Comparison of ENCODE assay signal across 29 mouse cellular contexts in genomic region chr11:60011516-60011915, GRCm38 (mm10). TPM values are rescaled to one million over a fixed set of nuclear protein-coding genes. Genes with fewer than 3 reads are reported as not detected.
DNase-seq lines count a peak whose midpoint lies in the region; ATAC-seq and TF ChIP-seq lines count a peak whose summit lies in the region.
"Had no signal": no experiment of that assay in that cellular context is flagged by ENCODE, and none has a peak within 500 bp of the region (broad histone marks: within the 10 kb centered on the region; RNA-seq: fewer than 3 reads in every experiment).

No protein-coding gene starts in this region.

- H3K9ac ChIP-seq in heart, embryonic 13.5 days, result 0 out of 2 replicates have a peak overlapping the region, but pooled peaks have one; percentile 33
- H3K9ac ChIP-seq in liver, adult 2 months (ENCODE audit: low read depth, low read length), result no peak overlapping the region
- H3K9ac ChIP-seq in liver, postnatal 0 days (replicated peaks), result no peak overlapping the region
- H3K9ac ChIP-seq: forebrain, embryonic 13.5 days; hindbrain, embryonic 13.5 days; intestine, embryonic 15.5 days had no signal

- H3K4me3 ChIP-seq in gastrocnemius, adult 2 months, result no peak overlapping the region
- H3K4me3 ChIP-seq in heart, embryonic 13.5 days, result no peak overlapping the region
- H3K4me3 ChIP-seq in liver, adult 2 months (ENCODE audit: insufficient read depth, low read depth, low read length), result no peak overlapping the region
- no peak overlapping the region for H3K4me3 ChIP-seq in liver, postnatal 0 days (ENCODE audit: low read depth, low read length)
- H3K4me3 ChIP-seq: forebrain, embryonic 10.5 days; forebrain, embryonic 13.5 days; heart, adult 2 months; hindbrain, embryonic 10.5 days; hindbrain, embryonic 13.5 days; intestine, embryonic 15.5 days had no signal

- H3K27me3 ChIP-seq in heart, embryonic 13.5 days (replicated peaks), result no peaks in the 10 kb centered on the region
- no peaks in the 10 kb centered on the region for H3K27me3 ChIP-seq in liver, adult 2 months (ENCODE audit: control insufficient read depth, insufficient read depth, low read length)
- H3K27me3 ChIP-seq in liver, postnatal 0 days (ENCODE audit: insufficient read depth, low read length), result no peaks in the 10 kb centered on the region
- H3K27me3 ChIP-seq: forebrain, embryonic 13.5 days; hindbrain, embryonic 13.5 days; intestine, embryonic 15.5 days had no signal

- 66% methylated on average over 3 of the region's 3 CpGs for WGBS in heart, embryonic 13.5 days
- 61% methylated on average over 3 of the region's 3 CpGs for WGBS in liver, adult 2 months
- WGBS in liver, postnatal 0 days (ENCODE audit: insufficient replicate concordance), result 61% methylated on average over 3 of the region's 3 CpGs

- no peaks in the 10 kb centered on the region for H3K9me3 ChIP-seq in heart, embryonic 13.5 days
- no peaks in the 10 kb centered on the region for H3K9me3 ChIP-seq in liver, postnatal 0 days (ENCODE audit: low read length)
- H3K9me3 ChIP-seq: forebrain, embryonic 10.5 days; forebrain, embryonic 13.5 days; G1E; hindbrain, embryonic 10.5 days; hindbrain, embryonic 13.5 days; intestine, embryonic 15.5 days had no signal

- DNase-seq in gastrocnemius, adult 2 months, result peak; percentile 56
- no peak for DNase-seq in gastrocnemius, postnatal 4 days (ENCODE audit: low spot score in 2 of 2)
- DNase-seq in heart, postnatal 4 days, result no peak
- DNase-seq in liver, adult 2 months (ENCODE audit: extremely low read depth, low read depth, low spot score), result peak; percentile 61
- no peak for DNase-seq in liver, postnatal 0 days
- peak; percentile 24 for DNase-seq in brain, embryonic 14.5 days (ENCODE audit: low read depth)
- no peak for DNase-seq in cerebellum, adult 18-20 months
- DNase-seq: adrenal gland, postnatal 10 days; adrenal gland, postnatal 36 days; B cell, adult 2 months; cerebellum, adult 11-12 months; cerebellum, adult 9-10 months; cerebellum, postnatal 14 days; gastrocnemius, postnatal 10 days; heart, adult 2 months; heart, postnatal 14 days; kidney, adult 11 months; kidney, adult 8-10 months had no signal

- TF ChIP-seq POLR2A in liver, adult 2 months (IDR thresholded peaks at IDR 0.05; ENCODE audit: extremely low read depth, insufficient read depth, low read length), result no peak
- no peak for TF ChIP-seq POLR2A in brain, embryonic 14.5 days (IDR thresholded peaks at IDR 0.05; ENCODE audit: borderline replicate concordance, extremely low read depth, insufficient read depth, insufficient read length, poor library complexity, severe bottlenecking)

- H3K27ac ChIP-seq in gastrocnemius, adult 2 months, result peak overlapping the region; percentile 57
- H3K27ac ChIP-seq in heart, embryonic 13.5 days (replicated peaks), result no peak overlapping the region
- H3K27ac ChIP-seq in liver, adult 2 months (replicated peaks; ENCODE audit: insufficient read depth, low read depth, low read length), result no peak overlapping the region
- H3K27ac ChIP-seq in liver, postnatal 0 days (ENCODE audit: low read depth), result no peak overlapping the region
- H3K27ac ChIP-seq: forebrain, embryonic 10.5 days; forebrain, embryonic 13.5 days; heart, adult 2 months; hindbrain, embryonic 10.5 days; hindbrain, embryonic 13.5 days; intestine, embryonic 15.5 days had no signal

- ATAC-seq in heart, embryonic 13.5 days (ENCODE audit: extremely low read depth, insufficient number of reproducible peaks, low FRiP score, low TSS enrichment), result no peak
- ATAC-seq in liver, postnatal 0 days, result no peak
- ATAC-seq: forebrain, embryonic 13.5 days; forebrain, embryonic 16.5 days; hindbrain, embryonic 16.5 days; intestine, embryonic 15.5 days; Patski had no signal

- H3K4me1 ChIP-seq in heart, embryonic 13.5 days, result 0 out of 2 replicates have a peak, but pooled peaks cover 10% of the 10 kb centered on the region
- H3K4me1 ChIP-seq in liver, adult 2 months (ENCODE audit: control insufficient read depth, insufficient read depth, low read length), result peaks cover 16% of the 10 kb centered on the region; the same call in 1 of the 2 replicates
- H3K4me1 ChIP-seq in liver, postnatal 0 days (ENCODE audit: insufficient read depth), result peaks cover 2% of the 10 kb centered on the region; the same call in 1 of the 2 replicates
- H3K4me1 ChIP-seq: intestine, embryonic 15.5 days had no signal

- no peaks in the 10 kb centered on the region for H3K36me3 ChIP-seq in heart, embryonic 13.5 days
- H3K36me3 ChIP-seq in liver, adult 2 months (ENCODE audit: control insufficient read depth, insufficient read depth, low read length), result peaks cover 2% of the 10 kb centered on the region; the same call in 1 of the 2 replicates
- no peaks in the 10 kb centered on the region for H3K36me3 ChIP-seq in liver, postnatal 0 days (replicated peaks; ENCODE audit: insufficient read depth, low read length)
- H3K36me3 ChIP-seq: forebrain, embryonic 10.5 days; G1E; hindbrain, embryonic 10.5 days; hindbrain, embryonic 13.5 days; intestine, embryonic 15.5 days had no signal

- TF ChIP-seq EP300 in liver, postnatal 0 days (IDR thresholded peaks at IDR 0.05; ENCODE audit: low read depth), result no peak

- H3K79me2 ChIP-seq in liver, adult 2 months (ENCODE audit: control insufficient read depth, insufficient read depth, low read length), result peaks cover 40% of the 10 kb centered on the region

- intact Hi-C loops in gastrocnemius, adult 2 months (cut with DNase I), result no loop called here

- no peak for TF ChIP-seq CTCF in gastrocnemius, adult 2 months (IDR thresholded peaks at IDR 0.05)
- TF ChIP-seq CTCF in liver, adult 2 months (IDR thresholded peaks at IDR 0.05; ENCODE audit: low read depth, low read length), result no peak
- no peak for TF ChIP-seq CTCF in liver, postnatal 0 days (IDR thresholded peaks at IDR 0.05; ENCODE audit: low read depth)
- TF ChIP-seq CTCF in brain, embryonic 14.5 days (IDR thresholded peaks at IDR 0.05; ENCODE audit: borderline replicate concordance, extremely low read depth, insufficient read depth, insufficient read length), result no peak

- H3K4me2 ChIP-seq in heart, embryonic 13.5 days, result no peak overlapping the region
- H3K4me2 ChIP-seq in liver, postnatal 0 days (ENCODE audit: low read depth, low read length), result no peak overlapping the region
- H3K4me2 ChIP-seq: forebrain, embryonic 13.5 days; heart, embryonic 11.5 days; hindbrain, embryonic 13.5 days; intestine, embryonic 15.5 days had no signal

RNA-seq across cellular contexts. Expression of gene Pemt, which starts 34.8 kb away (rescaled TPM):
- 1 to 10 TPM; 3.4 to 3.5 TPM for total RNA-seq in gastrocnemius, adult 2 months (2021)
- total RNA-seq in gastrocnemius, postnatal 4 days (2021), result 1 to 10 TPM; 5.9 to 7.7 TPM
- 12.8 and 13.7 TPM in 2 replicates for polyA plus RNA-seq in heart, embryonic 13.5 days (2015; fragmentation: Nextera tagmentation; extraction: Ambion mirVana)
- total RNA-seq in heart, postnatal 4 days (2021), result 1 to 10 TPM; 2.3 to 2.9 TPM
- total RNA-seq in liver, adult 2 months (2014; rRNA removed), result 432 and 472 TPM in 2 replicates
- 1,369 and 1,396 TPM in 2 replicates for polyA plus RNA-seq in liver, adult 2 months (2012; rRNA removed)
- polyA plus RNA-seq in liver, postnatal 0 days (2015; fragmentation: Nextera tagmentation; extraction: Ambion mirVana), result 589 and 592 TPM in 2 replicates
- 5.9 and 7.6 TPM in 2 replicates for polyA plus RNA-seq in brain, embryonic 14.5 days (2012; rRNA removed)

RNA-seq across cellular contexts. Expression of gene Rasd1, which starts 46.8 kb away (rescaled TPM):
- 1 to 10 TPM in 1 of 2 experiments, under 1 TPM in 1; 0.74 to 6.3 TPM for total RNA-seq in gastrocnemius, adult 2 months (2021)
- total RNA-seq in gastrocnemius, postnatal 4 days (2021), result 1 to 10 TPM; 2.2 to 3.4 TPM
- polyA plus RNA-seq in heart, embryonic 13.5 days (2015; fragmentation: Nextera tagmentation; extraction: Ambion mirVana), result 8.0 and 8.3 TPM in 2 replicates
- total RNA-seq in heart, postnatal 4 days (2021), result 1 to 10 TPM; 4.0 to 4.4 TPM
- total RNA-seq in liver, adult 2 months (2014; rRNA removed), result 0.13 and 0.18 TPM in 2 replicates
- polyA plus RNA-seq in liver, adult 2 months (2012; rRNA removed), result 0.15 TPM in 2 replicates
- polyA plus RNA-seq in liver, postnatal 0 days (2015; fragmentation: Nextera tagmentation; extraction: Ambion mirVana), result 2.2 and 3.2 TPM in 2 replicates
- polyA plus RNA-seq in brain, embryonic 14.5 days (2012; rRNA removed), result 0.58 and 0.63 TPM in 2 replicates
- polyA plus RNA-seq: G1E had no signal

Comparison
In these comparisons a context has a peak if more than half of its experiments do, and no peak if none do; other contexts are left out.
1. DNase-seq: peak in gastrocnemius, adult 2 months (single experiment), liver, adult 2 months (single experiment) and brain, embryonic 14.5 days (single experiment); none in gastrocnemius, postnatal 4 days (0 of 2), heart, postnatal 4 days (single experiment), liver, postnatal 0 days (single experiment) and cerebellum, adult 18-20 months (0 of 2).
2. RNA of gene Pemt, which starts 34.8 kb away (total RNA-seq): 432 to 472 TPM in liver, adult 2 months; 5.9 to 7.7 TPM in gastrocnemius, postnatal 4 days, 3.4 to 3.5 TPM in gastrocnemius, adult 2 months and 2.3 to 2.9 TPM in heart, postnatal 4 days; every median in the first group is over 10 times any median in the second.